Comparison of ENCODE assay signal across 47 mouse cellular contexts in genomic region chr4:62158401-62158800, GRCm38 (mm10). TPM values are rescaled to one million over a fixed set of nuclear protein-coding genes. Genes with fewer than 3 reads are reported as not detected.
"Had no signal": no experiment of that assay in that cellular context is flagged by ENCODE, and none has a peak within 500 bp of the region (broad histone marks: within the 10 kb centered on the region; RNA-seq: fewer than 3 reads in every experiment).

No protein-coding gene starts in this region.

- H3K4me2 ChIP-seq: limb, embryonic 12.5 days; limb, embryonic 13.5 days; limb, embryonic 15.5 days; liver, embryonic 11.5 days; liver, embryonic 12.5 days; liver, embryonic 13.5 days; liver, embryonic 15.5 days; lung, embryonic 14.5 days; lung, embryonic 15.5 days; midbrain, embryonic 11.5 days; midbrain, embryonic 12.5 days; midbrain, embryonic 13.5 days; midbrain, embryonic 15.5 days had no signal

- DNase-seq: left cerebral cortex, postnatal 4 days; liver; liver, embryonic 13.5 days; lung, adult 18-20 months; lung, adult 2 months; lung, embryonic 14.5 days; lung, postnatal 10 days; lung, postnatal 14 days; lung, postnatal 36 days; lung, postnatal 4 days; midbrain, embryonic 14.5 days had no signal

- H3K9me3 ChIP-seq: limb, embryonic 10.5 days; limb, embryonic 12.5 days; limb, embryonic 13.5 days; limb, embryonic 15.5 days; liver, embryonic 12.5 days; liver, embryonic 13.5 days; liver, embryonic 15.5 days; lung, embryonic 15.5 days; megakaryocyte, embryonic 14.5 days; midbrain, embryonic 10.5 days; midbrain, embryonic 12.5 days; midbrain, embryonic 13.5 days; midbrain, embryonic 15.5 days had no signal

- ATAC-seq: liver, embryonic 12.5 days; lung, postnatal 0 days; midbrain, embryonic 13.5 days; midbrain, embryonic 15.5 days; midbrain, embryonic 16.5 days had no signal

- H3K4me3 ChIP-seq: left cerebral cortex, adult 2 months; limb, embryonic 10.5 days; limb, embryonic 12.5 days; limb, embryonic 13.5 days; limb, embryonic 15.5 days; liver, embryonic 12.5 days; liver, embryonic 13.5 days; liver, embryonic 15.5 days; lung, embryonic 15.5 days; megakaryocyte, embryonic 14.5 days; midbrain, embryonic 10.5 days; midbrain, embryonic 12.5 days; midbrain, embryonic 13.5 days; midbrain, embryonic 15.5 days; myocyte had no signal

- H3K27me3 ChIP-seq: limb, embryonic 12.5 days; limb, embryonic 13.5 days; limb, embryonic 15.5 days; liver, embryonic 12.5 days; liver, embryonic 13.5 days; liver, embryonic 15.5 days; lung, embryonic 15.5 days; megakaryocyte, embryonic 14.5 days; midbrain, embryonic 12.5 days; midbrain, embryonic 13.5 days; midbrain, embryonic 15.5 days had no signal

- H3K9ac ChIP-seq: limb, embryonic 12.5 days; limb, embryonic 13.5 days; limb, embryonic 15.5 days; liver, embryonic 12.5 days; liver, embryonic 13.5 days; liver, embryonic 14.5 days; liver, embryonic 15.5 days; lung, embryonic 14.5 days; lung, embryonic 15.5 days; midbrain, embryonic 12.5 days; midbrain, embryonic 13.5 days; midbrain, embryonic 15.5 days had no signal

- H3K27ac ChIP-seq: left cerebral cortex, adult 2 months; limb, embryonic 10.5 days; limb, embryonic 12.5 days; limb, embryonic 13.5 days; limb, embryonic 15.5 days; liver, embryonic 12.5 days; liver, embryonic 13.5 days; liver, embryonic 14.5 days; liver, embryonic 15.5 days; lung, embryonic 15.5 days; macrophage; midbrain, embryonic 10.5 days; midbrain, embryonic 12.5 days; midbrain, embryonic 13.5 days; midbrain, embryonic 15.5 days had no signal

- H3K4me1 ChIP-seq: limb, embryonic 10.5 days; limb, embryonic 12.5 days; limb, embryonic 13.5 days; limb, embryonic 15.5 days; liver, embryonic 12.5 days; liver, embryonic 13.5 days; liver, embryonic 15.5 days; lung, embryonic 15.5 days; megakaryocyte, embryonic 14.5 days; midbrain, embryonic 10.5 days; midbrain, embryonic 12.5 days; midbrain, embryonic 13.5 days; midbrain, embryonic 15.5 days had no signal

- H3K36me3 ChIP-seq: limb, embryonic 10.5 days; limb, embryonic 12.5 days; limb, embryonic 13.5 days; limb, embryonic 15.5 days; liver, embryonic 12.5 days; liver, embryonic 13.5 days; liver, embryonic 15.5 days; lung, embryonic 15.5 days; midbrain, embryonic 10.5 days; midbrain, embryonic 12.5 days; midbrain, embryonic 13.5 days; midbrain, embryonic 15.5 days had no signal

RNA-seq across cellular contexts. Expression of gene Mup21, which starts 7.7 kb away (rescaled TPM):
- total RNA-seq: left cerebral cortex, adult 18-20 months; left cerebral cortex, adult 2 months; left cerebral cortex, adult 8-10 months; left cerebral cortex, postnatal 10 days; left cerebral cortex, postnatal 14 days; left cerebral cortex, postnatal 25 days; left cerebral cortex, postnatal 36 days; left cerebral cortex, postnatal 4 days; megakaryocyte progenitor cell, adult 5-6 weeks; megakaryocyte, adult 5-6 weeks; megakaryocyte-erythroid progenitor cell, adult 5-6 weeks; midbrain, postnatal 0 days; monocyte, adult 5-6 weeks had no signal
- polyA plus RNA-seq: limb, embryonic 10.5 days; limb, embryonic 11.5 days; limb, embryonic 12.5 days; limb, embryonic 13.5 days; limb, embryonic 14.5 days; limb, embryonic 15.5 days; liver, embryonic 11.5 days; liver, embryonic 12.5 days; liver, embryonic 13.5 days; liver, embryonic 15.5 days; liver, embryonic 16.5 days; lung, adult 2 months; lung, embryonic 14.5 days; lung, embryonic 15.5 days; lung, embryonic 16.5 days; lung, postnatal 0 days; macrophage; midbrain, embryonic 10.5 days; midbrain, embryonic 11.5 days; midbrain, embryonic 12.5 days; midbrain, embryonic 13.5 days; midbrain, embryonic 14.5 days; midbrain, embryonic 15.5 days; midbrain, embryonic 16.5 days; midbrain, postnatal 0 days; myocyte; neural tube, embryonic 11.5 days had no signal
